Mouse (Mus musculus) forebrain, embryonic 12.5 days (tissue): ENCODE measurements around the gene Lmntd1. TPM values are rescaled to one million over a fixed set of nuclear protein-coding genes. Genes with fewer than 3 reads are reported as not detected.

Experiments used
- ATAC-seq: fragments of 200-750 bp; cut with Nextera tagmentation; 2 replicates; pipeline ENCODE4 v1.8.0; 2017; ENCODE audit warnings: moderate TSS enrichment; ENCODE audit not compliant: low FRiP score
- H3K27ac ChIP-seq: fragments of 300-500 bp; sonication (generic); 2 replicates; pipeline ENCODE4 v1.5.1; 2016; ENCODE audit warnings: mild to moderate bottlenecking
- H3K27me3 ChIP-seq: fragments of 300-500 bp; sonication (generic); 2 replicates; pipeline ENCODE4 v1.6.1; 2016; ENCODE audit warnings: mild to moderate bottlenecking
- H3K36me3 ChIP-seq: fragments of 300-500 bp; sonication (generic); replicated peaks from 2 replicates; pipeline ENCODE4 v1.6.1; 2016; ENCODE audit warnings: mild to moderate bottlenecking
- H3K4me1 ChIP-seq: fragments of 300-500 bp; sonication (generic); 2 replicates; pipeline ENCODE4 v1.6.1; 2016
- H3K4me2 ChIP-seq: fragments of 300-500 bp; sonication (generic); 2 replicates; pipeline ENCODE4 v1.6.1; 2016; ENCODE audit warnings: mild to moderate bottlenecking, moderate library complexity
- H3K4me3 ChIP-seq: fragments of 300-500 bp; sonication (generic); replicated peaks from 2 replicates; pipeline ENCODE4 v1.5.1; 2016; ENCODE audit warnings: mild to moderate bottlenecking
- H3K9ac ChIP-seq: fragments of 300-500 bp; sonication (generic); 2 replicates; pipeline ENCODE4 v1.6.1; 2016; ENCODE audit warnings: mild to moderate bottlenecking
- H3K9me3 ChIP-seq: fragments of 300-500 bp; sonication (generic); 2 replicates; pipeline ENCODE4 v1.6.1; 2016
- WGBS: fragments of 180-500 bp; shearing (Covaris S2); methylation state at CpG from one replicate; pipeline ENCODE4 v1.1.7; 2016; 5-methylcytosine and 5-hydroxymethylcytosine counted together
- polyA plus RNA-seq: library from polyadenylated mRNA; unstranded; fragments of >200 nt; fragmentation: Nextera tagmentation; extraction: Ambion mirVana; gene quantifications from 2 replicates; pipeline ENCODE4 v1.2.1, GENCODE M21; 2016

Gene Lmntd1
- polyA plus RNA-seq, 1 experiment from 2014 or later: 0.47 TPM

DNA sequence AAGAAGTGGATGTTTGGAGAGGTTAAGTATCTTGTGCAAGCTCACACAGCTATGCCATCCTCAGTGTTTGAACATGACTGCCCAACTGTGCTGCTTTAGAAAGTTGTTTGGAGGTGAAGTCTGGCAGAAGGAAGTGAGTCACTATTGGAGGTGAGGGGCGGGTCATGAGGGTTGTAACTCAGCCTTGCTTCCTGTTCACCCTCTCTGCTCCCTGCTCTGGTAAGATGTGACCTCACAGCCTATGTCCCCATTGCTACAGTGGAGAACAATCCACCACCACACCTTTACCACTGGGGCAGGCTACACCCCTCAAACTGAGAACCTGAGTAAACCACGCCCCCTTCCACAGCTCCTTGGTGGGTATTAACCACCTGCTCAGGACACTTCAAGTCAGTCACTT is 69.3 kb downstream of the Lmntd1 start:
- Histone ChIP-seq H3K4me1 (no peaks in the 10 kb centered on the region; the same call in none of the 2 replicates), H3K9ac (no peak overlapping the region), H3K4me3 (no peak overlapping the region), H3K27ac (no peak overlapping the region), H3K4me2 (no peak overlapping the region), H3K36me3 (no peaks in the 10 kb centered on the region), H3K27me3 (no peaks in the 10 kb centered on the region), H3K9me3 (peaks cover 8% of the 10 kb centered on the region; the same call in 1 of the 2 replicates)
- 86% methylated on average over 2 of the region's 2 CpGs for WGBS
- no peak for ATAC-seq

DNA sequence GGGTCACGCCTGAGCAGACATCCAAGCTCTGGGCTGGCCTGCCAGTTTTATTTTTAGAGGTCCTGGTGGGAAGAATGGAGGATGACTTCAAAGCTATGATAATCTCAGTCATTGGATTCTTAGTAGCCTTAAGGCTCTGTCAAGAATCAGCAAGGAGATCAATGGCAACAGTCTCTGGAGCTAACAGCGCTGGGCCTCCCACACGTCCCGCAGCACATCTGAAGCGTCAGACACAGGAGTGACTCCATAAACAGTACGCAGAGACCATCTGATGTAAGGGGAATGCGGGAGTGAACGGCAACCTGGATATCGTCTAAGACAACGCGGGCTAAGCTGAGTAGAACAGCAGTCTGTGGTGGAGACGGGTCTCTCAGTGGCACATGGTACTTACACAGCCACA is 69.8 kb downstream of the Lmntd1 start:
- Histone ChIP-seq H3K9me3 (peaks cover 8% of the 10 kb centered on the region; the same call in 1 of the 2 replicates), H3K4me1 (peaks cover 4% of the 10 kb centered on the region), H3K4me3 (no peak overlapping the region), H3K36me3 (no peaks in the 10 kb centered on the region), H3K27ac (no peak overlapping the region), H3K9ac (no peak overlapping the region), H3K4me2 (no peak overlapping the region), H3K27me3 (no peaks in the 10 kb centered on the region)
- 92% methylated on average over 12 of the region's 12 CpGs for WGBS
- no peak for ATAC-seq

- ATAC-seq: no peak
- H3K4me2 ChIP-seq: no peak overlapping the region
- peaks cover 8% of the 10 kb centered on the region; the same call in 1 of the 2 replicates for H3K9me3 ChIP-seq
- H3K27ac ChIP-seq: no peak overlapping the region
- no peak overlapping the region for H3K9ac ChIP-seq
- H3K27me3 ChIP-seq: no peaks in the 10 kb centered on the region
- H3K36me3 ChIP-seq: no peaks in the 10 kb centered on the region
- WGBS: 66% methylated on average over 6 of the region's 6 CpGs
- H3K4me3 ChIP-seq: no peak overlapping the region
- peaks cover 6% of the 10 kb centered on the region; the same call in 1 of the 2 replicates for H3K4me1 ChIP-seq
Observed at GRCm38 (mm10) chr6:145539568-145539859, 74.6 kb downstream of the Lmntd1 start.

- Histone ChIP-seq H3K4me3 (no peak overlapping the region), H3K36me3 (no peaks in the 10 kb centered on the region), H3K9ac (no peak overlapping the region), H3K4me1 (peaks cover 6% of the 10 kb centered on the region; the same call in 1 of the 2 replicates), H3K27me3 (no peaks in the 10 kb centered on the region), H3K27ac (no peak overlapping the region), H3K4me2 (no peak overlapping the region), H3K9me3 (peaks cover 8% of the 10 kb centered on the region; the same call in 1 of the 2 replicates)
- 62% methylated on average over 11 of the region's 11 CpGs for WGBS
- ATAC-seq: no peak
Observed at GRCm38 (mm10) chr6:145538787-145539567, 75.1 kb downstream of the Lmntd1 start.

GRCm38 (mm10) chr6:145530464-145530863 is 83.7 kb downstream of the Lmntd1 start:
- no peak for ATAC-seq
- 62% methylated on average over 3 of the region's 3 CpGs for WGBS
- Histone ChIP-seq H3K36me3 (no peaks in the 10 kb centered on the region), H3K4me2 (no peak overlapping the region), H3K4me3 (no peak overlapping the region), H3K27me3 (no peaks in the 10 kb centered on the region), H3K27ac (no peak overlapping the region), H3K4me1 (no peaks in the 10 kb centered on the region), H3K9ac (no peak overlapping the region), H3K9me3 (no peaks in the 10 kb centered on the region)

DNA sequence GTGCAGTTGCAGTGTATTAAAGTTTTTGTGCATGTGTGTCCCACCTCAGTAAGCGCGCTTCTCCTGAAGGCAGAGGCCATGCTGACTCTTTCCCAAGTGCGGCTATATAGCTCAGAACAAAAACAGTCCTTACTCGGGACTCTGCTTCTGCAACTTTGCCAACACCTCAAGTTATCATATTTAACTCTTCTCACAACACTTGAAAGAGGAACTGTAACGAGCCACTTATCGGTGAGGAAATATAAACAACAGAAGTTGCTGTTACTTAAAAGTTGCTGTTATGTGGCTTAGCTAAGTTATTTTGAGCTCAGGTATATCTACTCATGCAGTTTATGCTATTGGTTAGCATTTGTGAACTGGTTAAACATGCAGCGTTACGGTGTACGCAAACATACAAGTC is 90.8 kb downstream of the Lmntd1 start:
- no peaks in the 10 kb centered on the region for H3K36me3 ChIP-seq
- WGBS: 92% methylated on average over 9 of the region's 9 CpGs

DNA sequence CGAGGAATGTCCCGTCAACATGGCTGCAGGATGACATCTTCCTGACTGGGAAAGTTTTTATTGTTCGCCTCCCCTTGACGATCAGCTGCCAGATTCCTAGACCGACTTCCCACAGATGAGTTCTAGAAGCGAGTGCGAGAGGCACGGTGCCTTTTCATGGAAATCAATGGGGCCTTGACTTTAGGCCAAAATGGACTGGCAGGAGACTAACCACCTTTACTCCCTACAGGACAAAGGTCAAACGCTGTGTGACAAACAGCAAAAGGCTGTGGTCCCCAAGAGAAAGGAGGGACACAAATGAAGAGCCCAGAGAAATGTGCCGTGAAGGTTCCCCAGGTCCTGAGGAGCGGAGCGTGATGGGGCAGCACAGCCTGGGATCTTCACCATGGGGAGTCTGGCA is 91.5 kb downstream of the Lmntd1 start:
- Histone ChIP-seq H3K27me3 (no peaks in the 10 kb centered on the region), H3K4me1 (no peaks in the 10 kb centered on the region), H3K27ac (no peak overlapping the region), H3K36me3 (no peaks in the 10 kb centered on the region), H3K4me3 (no peak overlapping the region), H3K9me3 (no peaks in the 10 kb centered on the region), H3K9ac (no peak overlapping the region), H3K4me2 (no peak overlapping the region)
- ATAC-seq: no peak
- 90% methylated on average over 12 of the region's 12 CpGs for WGBS

More for the DNA sequence above, 90.8 kb downstream of the Lmntd1 start:
- Histone ChIP-seq H3K4me1 (no peaks in the 10 kb centered on the region), H3K9me3 (no peaks in the 10 kb centered on the region), H3K4me3 (no peak overlapping the region), H3K4me2 (no peak overlapping the region), H3K27me3 (no peaks in the 10 kb centered on the region), H3K27ac (no peak overlapping the region), H3K9ac (no peak overlapping the region)
- no peak for ATAC-seq

GRCm38 (mm10) chr6:145517002-145517401 is 97.1 kb downstream of the Lmntd1 start:
- 41% methylated on average over 10 of the region's 10 CpGs for WGBS
- ATAC-seq: 0 out of 2 replicates have a peak, but pooled peaks have one; percentile 69
- H3K9ac ChIP-seq: no peak overlapping the region
- no peak overlapping the region for H3K4me3 ChIP-seq
- peaks cover 11% of the 10 kb centered on the region; the same call in 1 of the 2 replicates for H3K4me1 ChIP-seq
- H3K9me3 ChIP-seq: no peaks in the 10 kb centered on the region
- no peaks in the 10 kb centered on the region for H3K36me3 ChIP-seq
- H3K27ac ChIP-seq: no peak overlapping the region
- no peak overlapping the region for H3K4me2 ChIP-seq
- no peaks in the 10 kb centered on the region for H3K27me3 ChIP-seq

DNA sequence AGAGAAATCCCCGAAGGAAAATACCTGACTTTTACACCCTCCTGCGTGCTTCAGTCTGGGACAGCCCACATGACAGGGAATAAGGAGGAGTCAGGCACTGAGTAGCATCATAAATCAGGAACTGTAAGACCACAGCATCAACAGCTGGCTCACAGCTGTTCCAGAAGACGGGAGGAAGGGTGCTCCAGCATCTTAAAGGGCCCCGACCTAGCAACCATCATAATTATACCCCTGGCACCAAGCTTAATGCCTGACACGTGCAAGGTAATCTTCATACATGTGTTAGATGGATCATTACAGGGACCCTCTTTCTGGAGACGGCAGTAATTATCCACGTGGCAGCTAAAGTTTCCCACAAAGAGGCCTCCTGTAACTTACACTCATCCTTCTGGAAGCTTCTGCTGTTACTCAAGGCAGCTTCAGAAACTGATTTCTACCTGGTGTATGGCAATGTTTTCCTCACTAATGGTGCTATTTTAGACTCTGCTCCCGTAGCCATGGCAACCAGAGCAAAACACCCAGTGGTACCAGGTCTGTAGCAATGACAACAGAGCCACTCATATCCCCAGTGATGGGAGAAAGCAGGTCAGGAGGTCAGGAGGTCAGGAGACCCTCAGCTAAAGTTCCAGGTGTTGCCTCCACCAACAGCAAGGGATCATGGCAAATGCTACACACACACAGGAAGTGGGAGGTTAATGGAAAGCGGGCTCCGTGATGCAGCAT is 98.1 kb downstream of the Lmntd1 start:
- H3K4me2 ChIP-seq: no peak overlapping the region
- H3K9ac ChIP-seq: no peak overlapping the region
- H3K4me1 ChIP-seq: peaks cover 11% of the 10 kb centered on the region; the same call in 1 of the 2 replicates
- no peak overlapping the region for H3K27ac ChIP-seq
- no peak; the same call in 1 of the 2 replicates for ATAC-seq
- H3K9me3 ChIP-seq: no peaks in the 10 kb centered on the region
- no peak overlapping the region for H3K4me3 ChIP-seq
- H3K36me3 ChIP-seq: no peaks in the 10 kb centered on the region
- 69% methylated on average over 10 of the region's 10 CpGs for WGBS
- H3K27me3 ChIP-seq: no peaks in the 10 kb centered on the region

DNA sequence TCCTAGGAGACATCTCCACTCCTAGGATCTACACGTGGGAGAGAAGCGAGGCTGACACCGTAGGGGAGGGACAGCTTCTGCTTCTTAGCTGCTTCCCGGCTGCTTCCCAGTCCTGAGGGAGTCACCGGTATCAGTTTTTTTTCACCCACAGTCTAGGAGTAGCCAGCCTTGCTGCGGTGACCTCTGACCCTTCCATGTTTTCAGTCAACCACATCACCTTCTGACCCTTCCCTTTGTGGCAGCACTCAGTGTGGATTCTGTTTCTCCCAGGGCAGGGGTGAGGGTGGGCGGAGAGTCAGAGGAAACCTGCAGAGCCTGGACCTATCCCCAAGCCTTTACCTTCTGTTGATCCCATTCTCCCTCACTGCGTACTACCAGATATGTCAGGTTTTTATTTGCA is 102.9 kb downstream of the Lmntd1 start:
- no peaks in the 10 kb centered on the region for H3K27me3 ChIP-seq
- no peak overlapping the region for H3K4me2 ChIP-seq
- no peaks in the 10 kb centered on the region for H3K9me3 ChIP-seq
- H3K27ac ChIP-seq: no peak overlapping the region
- WGBS: 57% methylated on average over 8 of the region's 8 CpGs
- peaks cover 6% of the 10 kb centered on the region; the same call in 1 of the 2 replicates for H3K4me1 ChIP-seq
- no peak for ATAC-seq
- H3K36me3 ChIP-seq: no peaks in the 10 kb centered on the region
- H3K9ac ChIP-seq: no peak overlapping the region
- H3K4me3 ChIP-seq: no peak overlapping the region

- ATAC-seq: no peak
- H3K9me3 ChIP-seq: no peaks in the 10 kb centered on the region
Observed at GRCm38 (mm10) chr6:145508828-145509227, 105.3 kb downstream of the Lmntd1 start.

DNA sequence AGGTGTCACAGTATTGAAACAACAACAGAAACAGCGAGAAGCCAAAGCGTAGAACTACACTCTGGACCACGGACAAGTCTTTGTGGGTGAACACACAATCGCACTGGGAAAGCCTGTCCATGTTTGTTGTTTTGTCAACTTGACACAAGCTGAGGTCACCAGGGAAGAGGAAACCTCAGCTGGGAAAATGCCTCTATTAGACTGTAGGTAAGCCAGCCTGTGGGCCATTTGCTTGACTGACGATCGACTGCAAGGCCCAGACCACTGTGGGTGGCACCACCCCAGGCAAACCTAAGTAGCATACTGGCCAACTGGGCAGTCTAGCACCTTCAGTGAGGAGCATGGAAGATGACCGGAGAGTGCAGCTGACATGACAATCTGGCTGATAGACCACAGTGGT is 112.4 kb downstream of the Lmntd1 start:
- H3K27me3 ChIP-seq: no peaks in the 10 kb centered on the region; the same call in 1 of the 2 replicates
- no peaks in the 10 kb centered on the region for H3K4me1 ChIP-seq
- H3K4me3 ChIP-seq: no peak overlapping the region
- H3K27ac ChIP-seq: no peak overlapping the region
- H3K36me3 ChIP-seq: no peaks in the 10 kb centered on the region
- 90% methylated on average over 7 of the region's 7 CpGs for WGBS
- no peak overlapping the region for H3K9ac ChIP-seq
- H3K9me3 ChIP-seq: no peaks in the 10 kb centered on the region
- ATAC-seq: no peak
- H3K4me2 ChIP-seq: no peak overlapping the region

More at GRCm38 (mm10) chr6:145508828-145509227, 105.3 kb downstream of the Lmntd1 start:
- no peak overlapping the region for H3K9ac ChIP-seq
- 91% methylated on average over 12 of the region's 12 CpGs for WGBS
- H3K4me1 ChIP-seq: no peaks in the 10 kb centered on the region
- no peaks in the 10 kb centered on the region for H3K27me3 ChIP-seq
- no peak overlapping the region for H3K27ac ChIP-seq
- H3K4me3 ChIP-seq: no peak overlapping the region
- H3K36me3 ChIP-seq: no peaks in the 10 kb centered on the region
- H3K4me2 ChIP-seq: no peak overlapping the region
